Mouse (Mus musculus) spleen, postnatal 0 days (tissue): ENCODE data around the gene Ppp1r26. TPM values are rescaled to one million over a fixed set of nuclear protein-coding genes. Genes with fewer than 3 reads are reported as not detected.

ENCODE experiments used
- polyA plus RNA-seq: library from polyadenylated mRNA; unstranded; fragments of >200 nt; fragmentation: Nextera tagmentation; extraction: Ambion mirVana; gene quantifications from 2 replicates; pipeline ENCODE4 v1.2.1, GENCODE M21; 2015

The Ppp1r26 gene
- polyA plus RNA-seq = 0.52 and 0.63 TPM in 2 replicates

GRCm38 (mm10) chr2:28446515-28447314 is at the start of gene Ppp1r26:
Gene Ppp1r26, plus strand, starts transcription at chr2:28446800.

GRCm38 (mm10) chr2:28465836-28466518 is 19.4 kb downstream of the Ppp1r26 start, which contains the start of gene 1700007K13Rik:
Gene 1700007K13Rik, minus strand, starts transcription at chr2:28466332.

GRCm38 (mm10) chr2:28467860-28468485 is 21.4 kb downstream of the Ppp1r26 start, which contains the start of gene Mrps2:
Gene Mrps2, plus strand, starts transcription at chr2:28468066.

GRCm38 (mm10) chr2:28496671-28497070 is 50.1 kb downstream of the Ppp1r26 start, which contains the start of gene Gbgt1:
Gene Gbgt1, plus strand, starts transcription at chr2:28496891.

Other genes starting within 250 kb of the Ppp1r26 start
- not detected in 2 replicates for gene 1700007K13Rik, start 19.5 kb downstream of the Ppp1r26 start, polyA plus RNA-seq
- gene Mrps2, start 21.3 kb downstream of the Ppp1r26 start, polyA plus RNA-seq = 22.0 and 22.7 TPM in 2 replicates
- gene Gbgt1, start 50.1 kb downstream of the Ppp1r26 start, polyA plus RNA-seq = 0.76 and 0.95 TPM in 2 replicates
- 2.6 and 5.2 TPM in 2 replicates for gene Gm10134, start 59.3 kb downstream of the Ppp1r26 start, polyA plus RNA-seq
- 3.1 and 5.0 TPM in 2 replicates for gene Ralgds, start 66.3 kb downstream of the Ppp1r26 start, polyA plus RNA-seq
- 13.0 and 42.1 TPM in 2 replicates for gene Cel, start 116.6 kb downstream of the Ppp1r26 start, polyA plus RNA-seq
- gene Gtf3c5, start 137.0 kb downstream of the Ppp1r26 start, polyA plus RNA-seq = 15.9 and 17.4 TPM in 2 replicates
- gene Gfi1b, start 175.2 kb downstream of the Ppp1r26 start, polyA plus RNA-seq = 138 and 149 TPM in 2 replicates
- 9.4 TPM in 2 replicates for gene Tsc1, start 194.4 kb downstream of the Ppp1r26 start, polyA plus RNA-seq